Mouse (Mus musculus) small intestine, adult 2 months (tissue): ENCODE results near the gene Dus2.

Experiments used
- CTCF ChIP-seq: fragments of 200-500 bp; IDR thresholded peaks from 2 replicates; pipeline ENCODE4 v1.5.1; 2012; ENCODE audit warnings: low read depth, mild to moderate bottlenecking, control low read depth, inconsistent platforms, low read length, moderate library complexity, mixed read lengths; ENCODE audit not compliant: insufficient replicate concordance, insufficient read length; ENCODE audit errors: extremely low read depth
- POLR2A ChIP-seq: fragments of 200-500 bp; IDR thresholded peaks from 2 replicates; pipeline ENCODE4 v1.6.1; 2012; ENCODE audit warnings: low read depth, mild to moderate bottlenecking, control low read depth, inconsistent platforms, low read length, moderate library complexity

GRCm38 (mm10) chr8:106052510-106053089, 61.5 kb downstream of the Dus2 start:
- TF ChIP-seq CTCF = no peak
- TF ChIP-seq POLR2A = no peak
